Mouse (Mus musculus) lung, postnatal 10 days (tissue): ENCODE data around the gene Arid3b.

Source experiments
- DNase-seq: peaks from one replicate; pipeline ENCODE4 v3.0.0; 2021

The Arid3b gene

DNA sequence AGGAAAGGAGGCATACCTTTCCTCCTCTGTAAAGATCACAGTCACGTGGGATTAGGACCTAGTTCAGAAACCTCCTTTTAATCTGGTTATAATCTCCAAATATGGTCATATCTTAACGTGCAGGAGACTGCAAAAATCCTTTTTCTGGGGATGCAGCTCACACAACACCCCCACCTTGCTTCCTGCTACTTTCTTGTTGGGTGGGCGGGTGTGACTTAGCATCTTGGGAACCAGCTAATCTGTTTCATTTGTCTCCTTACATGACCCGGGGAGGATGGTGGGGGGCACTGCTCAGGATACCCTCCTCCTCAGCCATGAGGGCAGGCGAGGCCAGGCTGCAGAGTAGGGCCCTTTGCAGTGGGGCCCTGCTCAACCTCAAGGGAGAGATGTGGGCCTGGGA, 61.6 kb downstream of the Arid3b start:
- DNase-seq, result no peak

DNA sequence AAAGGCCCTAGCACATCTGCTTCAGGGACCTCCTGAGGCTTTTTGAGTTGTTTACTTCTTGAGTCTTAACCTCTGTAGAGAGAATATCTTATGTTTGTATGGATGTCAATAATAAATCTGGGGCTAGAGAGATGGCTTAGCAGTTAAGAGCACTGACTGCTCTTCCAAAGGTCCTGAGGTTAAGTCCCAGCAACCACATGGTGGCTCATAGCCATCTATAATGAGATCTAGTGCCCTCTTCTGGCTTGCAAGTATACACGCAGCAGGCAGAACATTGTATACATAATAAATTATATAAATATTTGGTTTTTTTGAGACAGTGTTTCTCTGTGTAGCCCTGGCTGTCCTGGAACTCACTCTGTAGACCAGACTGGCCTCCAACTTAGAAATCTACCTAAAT, 62.4 kb downstream of the Arid3b start:
- DNase-seq, result peak; percentile 31

DNA sequence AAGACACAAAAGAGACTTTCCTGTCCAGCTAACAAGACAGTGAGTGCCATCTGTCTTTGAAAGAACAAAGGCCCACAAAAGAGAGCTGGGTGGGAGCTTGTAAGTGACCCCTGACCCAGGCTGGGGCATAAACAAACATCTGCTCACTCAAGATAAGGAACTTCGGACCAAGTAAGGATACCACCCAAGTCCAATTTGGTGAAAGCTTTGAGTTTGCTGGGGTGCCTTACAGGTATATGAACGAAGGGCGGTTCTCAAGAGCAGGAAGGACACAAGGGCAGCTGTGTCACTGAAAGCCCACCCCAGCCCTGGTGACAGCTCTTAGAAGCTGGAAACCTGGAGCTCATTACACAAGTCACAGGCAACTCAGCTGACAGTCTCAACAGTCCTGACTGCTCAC, 62.8 kb downstream of the Arid3b start:
- DNase-seq, result no peak

DNA sequence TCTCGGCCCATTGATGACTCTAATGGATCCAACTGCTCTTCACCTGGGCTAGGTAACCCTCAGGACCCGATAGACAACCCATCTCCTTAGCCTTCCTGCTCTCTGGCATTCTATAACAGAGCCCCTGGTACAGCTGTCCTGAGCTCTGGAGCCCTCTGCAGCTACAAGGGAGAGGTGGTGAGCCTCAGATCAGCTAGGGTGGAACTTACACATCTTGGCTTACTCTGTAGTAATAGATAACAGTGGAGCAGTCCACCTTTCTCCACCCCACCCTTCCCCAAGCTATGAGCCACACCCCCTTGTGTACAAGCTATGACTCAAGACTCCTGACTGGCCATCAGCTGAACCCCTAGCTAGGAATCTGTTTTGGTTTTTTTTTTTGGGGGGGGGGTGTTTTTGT, 65.8 kb downstream of the Arid3b start:
- DNase-seq, result no peak

DNA sequence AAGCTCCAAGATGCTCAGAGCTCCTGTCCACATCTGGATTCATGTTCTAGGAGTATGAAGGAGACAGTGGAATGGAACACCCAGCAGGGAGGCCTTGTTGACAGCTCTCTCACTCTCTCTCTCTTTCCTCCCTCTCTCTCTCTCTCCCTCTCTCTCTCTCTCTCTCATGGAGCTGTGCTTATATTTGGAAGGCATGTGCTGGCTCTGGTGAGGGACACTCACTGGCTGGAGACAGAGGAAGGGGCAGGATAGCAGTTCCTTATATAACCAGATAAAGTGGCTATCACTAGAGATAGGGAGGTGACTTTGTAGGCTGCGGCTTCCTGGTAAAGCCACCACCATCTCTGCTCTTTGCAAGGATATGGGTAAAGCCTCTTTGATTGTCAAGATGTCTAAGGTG, 66.4 kb downstream of the Arid3b start:
- no peak for DNase-seq

DNA sequence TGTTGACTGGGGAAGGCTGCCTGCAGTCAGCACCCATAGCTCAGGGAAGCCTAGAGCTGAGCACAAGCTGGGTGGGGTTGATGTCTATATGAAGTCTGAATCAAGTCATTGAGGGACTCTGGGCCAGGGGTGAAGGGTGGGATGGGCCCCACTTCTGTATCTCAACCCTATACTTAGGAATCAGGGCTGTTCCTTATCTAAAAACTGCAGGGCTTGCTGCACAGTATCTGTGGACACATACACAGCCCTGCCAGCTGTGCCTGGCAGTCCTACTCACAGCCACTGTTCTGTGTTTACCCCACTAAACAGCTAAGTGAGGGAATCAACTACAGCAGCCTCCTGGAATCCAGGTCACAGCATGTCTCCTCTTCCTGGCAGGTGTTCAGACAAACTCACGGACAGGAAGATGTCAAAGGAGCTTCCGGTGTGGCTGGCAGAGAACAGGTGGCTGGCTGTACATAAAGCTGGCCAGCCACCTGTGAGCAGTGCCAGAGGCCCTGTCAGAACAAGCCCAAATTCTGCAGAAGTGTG, 67.0 kb downstream of the Arid3b start:
- DNase-seq, result no peak

DNA sequence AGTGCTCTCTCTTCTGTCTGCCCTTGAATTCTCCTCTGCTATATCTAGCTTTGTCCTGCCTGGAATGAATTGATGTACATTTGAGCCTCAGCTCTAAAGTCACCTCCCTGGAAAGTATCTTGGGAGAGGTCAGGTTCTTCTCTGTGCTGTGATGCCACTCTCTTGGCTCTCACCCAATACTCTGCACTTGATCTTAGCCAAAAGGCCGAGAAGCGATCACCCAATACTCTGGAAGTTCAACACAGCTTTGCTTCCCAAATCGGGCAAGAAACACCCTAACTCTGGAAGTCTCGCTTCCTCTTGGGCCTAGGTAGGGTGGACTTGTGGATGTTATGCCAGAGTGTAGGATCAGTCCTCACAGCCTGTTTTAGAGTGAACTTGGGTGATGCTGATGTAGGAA, 69.4 kb downstream of the Arid3b start:
- DNase-seq, result no peak

DNA sequence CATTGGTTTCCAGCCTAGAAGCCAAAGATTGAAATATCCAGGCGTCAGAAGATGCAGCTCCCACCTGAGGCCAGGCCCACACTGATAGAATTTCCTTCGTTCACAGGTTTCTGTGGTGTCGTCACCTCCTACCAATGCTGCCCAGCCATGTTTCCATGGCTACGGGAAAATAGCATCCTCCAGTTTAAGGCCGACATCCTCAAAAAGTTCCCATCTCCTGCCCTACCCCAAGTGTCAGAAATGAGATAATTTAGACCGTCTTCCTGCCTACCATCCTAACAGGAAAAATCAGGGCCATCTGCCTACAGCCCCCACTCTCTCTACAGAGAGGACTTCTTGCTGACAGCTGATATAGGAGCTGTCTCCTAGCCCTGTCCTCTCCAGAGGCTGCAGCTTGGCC, 70.2 kb downstream of the Arid3b start:
- DNase-seq, result no peak

DNA sequence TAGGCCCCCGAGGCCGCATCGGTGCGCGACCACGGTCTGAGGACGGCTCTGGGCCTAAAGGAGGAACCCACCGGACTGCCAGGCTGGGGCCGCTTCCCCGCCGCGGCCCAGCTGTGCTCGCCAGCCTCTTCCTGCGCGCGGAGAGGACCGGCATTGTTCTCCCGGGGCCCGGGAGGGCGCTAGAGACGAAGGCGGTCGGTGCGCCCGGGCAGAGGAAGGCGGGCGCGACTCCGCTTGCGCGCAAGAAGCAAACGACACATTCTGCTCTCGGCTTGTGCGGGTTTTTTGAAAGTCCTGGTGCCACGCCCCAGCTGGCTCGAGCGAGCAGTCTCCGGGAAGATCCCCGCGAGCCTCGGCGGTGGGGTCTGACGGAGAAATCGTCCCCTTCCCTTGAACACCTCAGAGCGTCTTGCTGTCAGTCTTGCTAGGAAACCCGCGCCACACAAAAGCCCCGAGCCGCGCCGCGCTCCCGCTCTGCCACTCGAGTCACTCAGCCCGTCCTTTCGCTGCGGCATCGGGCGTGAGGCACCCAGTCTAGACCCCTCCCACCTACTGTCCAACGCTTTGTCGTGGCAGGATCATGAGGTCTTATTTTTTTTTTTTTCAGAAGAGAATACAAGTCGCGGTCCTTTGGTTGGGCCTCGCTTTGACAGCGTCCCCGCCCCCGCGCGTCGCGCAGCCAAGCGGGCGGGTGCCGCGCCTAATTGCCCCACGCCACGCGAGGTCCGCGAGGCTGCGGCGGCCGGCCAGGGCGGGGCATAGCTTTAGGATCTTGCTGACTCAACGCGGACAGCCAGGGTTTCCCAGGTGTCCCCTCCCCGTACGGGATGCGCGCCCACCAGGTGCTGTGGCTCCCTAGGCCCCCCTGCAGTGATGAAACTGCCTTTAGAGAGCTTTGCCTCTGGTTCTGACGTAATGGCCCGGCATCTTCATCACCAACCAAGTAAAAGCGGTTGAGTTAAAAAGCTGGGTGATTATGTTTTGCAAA, 70.9 kb downstream of the Arid3b start, which contains the start of gene Clk3:
Gene Clk3 (minus strand): TSS at position 497 of the 988 bp plus-strand sequence.
- DNase-seq, result peak; percentile 84

DNA sequence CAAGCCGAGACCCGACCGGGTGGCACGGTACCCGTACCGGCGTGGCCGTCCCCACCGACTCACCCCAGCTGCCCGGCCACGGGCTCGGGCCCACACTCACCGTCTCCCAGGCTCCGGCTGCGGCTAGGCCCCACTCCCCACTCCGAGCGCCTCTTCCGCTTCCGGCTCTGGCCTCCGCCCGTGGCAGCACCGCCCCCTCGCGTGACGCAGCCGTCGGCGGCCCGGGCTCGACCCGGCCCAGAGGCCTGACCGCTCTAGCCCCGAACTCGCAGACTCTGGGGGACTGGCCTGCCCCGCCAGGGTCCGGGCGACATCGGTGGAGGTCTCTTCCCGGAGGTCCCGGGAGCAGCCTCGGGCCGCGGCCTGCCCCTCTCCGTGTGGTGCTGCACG, 71.6 kb downstream of the Arid3b start:
- peak; percentile 97 for DNase-seq

DNA sequence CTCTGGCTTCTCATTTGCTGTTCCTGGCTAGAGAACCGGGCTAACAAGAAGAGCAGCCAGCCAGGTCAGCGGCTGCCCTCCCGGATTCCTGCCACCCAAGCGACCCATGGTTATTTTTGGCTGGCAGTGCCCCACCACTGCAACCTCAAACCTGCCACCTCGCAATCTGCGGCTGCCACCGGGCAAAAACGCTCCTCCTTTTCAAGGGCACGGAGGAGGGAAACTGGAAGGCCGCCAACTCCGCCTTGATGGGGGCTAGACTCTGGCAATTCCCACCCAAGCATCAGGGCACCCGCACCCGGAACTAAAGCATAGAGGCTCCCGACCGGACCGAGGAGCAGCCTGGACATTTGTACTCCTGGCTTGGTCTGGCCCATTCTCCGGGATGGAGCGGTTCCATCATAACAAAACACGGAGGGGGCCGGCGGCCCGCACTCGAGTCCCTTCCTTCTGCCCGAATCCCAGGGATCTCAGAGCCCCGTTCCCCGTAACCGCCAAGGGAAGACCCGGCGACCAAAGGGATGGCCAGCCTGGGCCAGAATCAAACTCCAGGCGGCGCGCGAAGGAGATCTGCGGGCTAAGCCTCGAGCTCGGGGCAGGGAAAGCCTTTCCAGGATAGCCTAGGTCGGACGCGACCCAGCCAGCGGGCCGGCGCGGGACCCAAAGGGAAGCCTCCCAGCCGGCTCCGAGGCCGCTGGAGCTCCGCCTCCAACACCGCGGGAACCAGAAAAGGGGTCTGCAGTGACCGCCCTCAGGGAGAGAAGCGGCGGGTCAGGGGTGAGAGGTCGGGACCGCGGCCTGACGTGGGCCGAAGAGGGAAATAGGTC, 72.2 kb downstream of the Arid3b start:
- peak; percentile 81 for DNase-seq

DNA sequence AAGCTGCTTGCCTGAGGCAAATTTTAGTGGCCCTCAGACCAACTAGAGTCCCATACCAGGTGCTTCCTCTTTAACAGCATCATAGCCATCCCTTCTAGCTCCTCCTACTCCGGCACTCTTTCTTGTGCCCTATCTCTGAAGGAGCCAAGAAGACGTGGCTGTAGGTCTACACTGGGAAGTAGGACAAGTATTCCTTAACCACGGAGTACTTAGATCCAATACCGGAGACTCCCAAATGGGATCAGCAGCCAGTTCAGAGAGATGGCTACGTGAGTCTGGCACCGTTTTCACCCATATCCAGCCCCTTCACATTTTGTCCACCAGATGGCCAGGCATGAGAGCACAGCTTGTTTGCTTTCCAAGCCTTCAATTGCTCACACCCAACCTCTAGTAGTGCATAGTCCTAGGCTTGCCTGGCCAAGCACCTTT, 74.0 kb downstream of the Arid3b start:
- peak; percentile 83 for DNase-seq

DNA sequence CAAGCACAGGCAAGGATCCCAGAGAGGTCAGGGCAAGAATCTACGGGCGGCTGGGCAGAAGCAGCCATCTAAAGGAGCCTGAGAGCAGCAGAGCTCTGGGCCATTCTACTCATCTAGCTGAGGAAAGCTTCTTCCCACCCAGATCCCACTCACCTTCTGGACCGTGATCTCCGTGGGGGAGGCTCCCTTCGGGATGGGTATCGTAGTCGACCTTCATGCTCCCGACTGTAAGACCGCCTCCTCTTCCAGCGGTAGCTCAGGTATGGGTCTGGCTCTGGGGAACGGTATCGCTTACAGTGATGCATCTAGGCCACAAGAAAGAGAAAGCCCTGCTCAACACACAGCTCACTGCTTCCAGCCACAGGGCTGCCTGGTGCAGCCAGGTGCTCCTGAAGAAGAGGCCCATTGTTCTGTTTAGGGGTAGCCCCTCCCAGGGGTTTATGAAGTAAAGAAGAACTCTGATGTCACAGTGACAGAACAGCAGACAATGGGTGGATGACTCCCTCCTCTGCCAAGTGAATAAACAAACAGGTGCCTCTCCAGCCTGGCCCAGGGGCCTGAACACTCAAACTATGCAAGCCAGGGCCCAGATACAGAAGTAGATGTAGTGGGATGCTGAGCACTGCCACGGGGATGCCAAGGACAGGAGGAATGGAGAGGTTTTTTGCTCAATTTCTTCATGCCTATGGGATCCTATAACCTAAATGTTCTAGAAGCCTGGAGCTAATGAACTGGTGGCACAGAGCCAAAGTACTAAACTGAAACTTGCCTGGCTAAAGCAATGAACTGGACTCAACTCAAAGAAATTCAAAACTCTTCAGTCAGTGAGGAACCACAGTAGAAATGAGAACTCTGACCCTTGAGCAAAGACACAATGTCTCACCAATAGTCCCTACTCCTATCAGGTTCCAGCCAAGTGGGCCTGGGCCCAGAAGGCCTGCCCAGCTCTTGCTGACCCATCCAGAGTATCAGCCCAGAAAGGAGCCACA, 74.7 kb downstream of the Arid3b start:
- no peak for DNase-seq

DNA sequence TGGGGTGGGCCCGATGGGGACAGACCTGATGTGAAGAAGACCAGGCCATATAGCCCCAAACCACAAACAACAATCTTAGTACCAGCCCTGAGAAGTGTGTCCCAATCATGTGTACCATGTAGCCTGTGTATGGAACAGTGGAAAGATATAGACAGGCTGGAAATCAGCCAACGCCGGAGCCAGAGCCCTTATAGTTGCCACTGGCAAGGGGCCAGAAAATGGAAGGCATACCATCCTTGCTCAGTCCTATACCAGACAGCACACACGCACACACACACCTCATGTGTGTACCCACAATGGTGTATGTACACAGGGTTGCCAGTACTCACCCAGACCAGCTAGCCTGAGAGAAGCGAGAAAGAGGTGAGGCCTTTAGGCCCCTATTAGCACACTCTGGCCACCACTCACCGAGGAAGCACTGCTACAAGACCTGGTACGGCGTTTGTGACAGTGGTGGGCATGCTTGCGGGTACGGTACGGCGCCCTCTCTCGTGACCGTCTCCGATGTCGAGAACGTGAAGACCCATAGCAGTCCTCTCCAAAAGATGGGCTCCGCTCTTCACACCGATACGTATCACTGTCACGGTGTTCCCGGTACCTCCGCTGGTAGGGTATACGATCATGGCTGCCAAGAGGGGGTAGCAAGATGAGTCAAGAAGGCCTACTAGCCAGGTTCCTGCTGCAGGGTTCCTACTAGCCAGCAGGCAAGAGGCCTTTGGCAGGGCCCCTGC, 76.0 kb downstream of the Arid3b start:
- no peak for DNase-seq

DNA sequence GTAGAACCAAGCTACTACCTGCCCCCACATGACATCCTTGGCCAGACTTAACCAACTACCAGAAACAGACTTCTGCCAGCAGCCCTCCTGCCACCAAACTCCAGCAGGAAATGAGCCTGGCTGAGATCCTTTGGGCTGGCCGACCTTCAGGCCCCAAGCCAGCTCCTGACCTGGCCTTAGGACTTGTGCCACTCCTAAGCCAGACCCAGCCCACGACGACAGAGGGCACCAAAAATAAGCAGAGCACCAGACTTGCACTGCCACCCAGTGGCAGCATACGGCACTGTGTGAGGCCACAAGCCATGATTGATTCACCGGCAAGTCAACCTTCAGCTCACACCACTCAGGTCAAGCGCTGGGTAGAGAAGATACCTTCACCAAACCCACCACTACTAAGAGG, 77.3 kb downstream of the Arid3b start:
- DNase-seq, result peak; percentile 85

DNA sequence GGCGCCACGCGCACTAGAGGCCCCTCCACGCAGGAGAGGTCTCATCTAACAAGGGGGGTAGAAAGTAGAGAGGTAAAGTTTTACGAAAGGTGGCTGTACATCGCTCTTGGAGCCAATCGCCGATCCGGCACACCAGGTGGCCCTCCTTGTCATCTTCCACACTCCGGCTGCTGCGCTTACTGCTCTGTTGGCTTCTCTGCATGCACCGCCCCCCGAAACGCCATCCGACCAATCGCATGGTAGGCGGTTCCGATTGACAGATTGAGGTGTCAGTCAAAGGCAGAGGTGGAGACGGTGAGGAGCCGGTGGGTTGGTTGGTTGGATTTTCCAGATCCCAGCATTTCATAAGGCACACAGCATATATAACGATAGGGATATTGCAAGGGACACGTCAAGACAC, 78.1 kb downstream of the Arid3b start:
- DNase-seq, result no peak

DNA sequence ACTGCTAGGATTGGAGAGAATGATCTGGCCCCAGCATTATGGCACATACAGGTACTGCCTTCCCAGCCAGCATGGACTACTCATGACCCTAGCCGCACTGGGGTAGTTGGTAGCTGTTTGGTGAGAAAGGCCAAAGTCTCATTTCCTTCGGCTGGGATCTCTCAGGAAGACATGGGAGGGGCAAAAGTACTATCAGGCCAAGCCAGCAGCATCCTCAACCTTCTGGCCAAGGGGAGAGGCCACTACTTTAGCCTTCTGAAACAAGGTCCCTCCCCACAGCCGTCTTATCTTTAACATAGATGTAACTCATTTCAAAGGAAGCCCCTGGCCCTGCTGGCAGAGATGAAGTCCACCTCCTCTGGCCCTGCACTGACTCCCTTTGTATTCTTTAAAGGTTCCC, 79.0 kb downstream of the Arid3b start:
- DNase-seq, result peak; percentile 28

DNA sequence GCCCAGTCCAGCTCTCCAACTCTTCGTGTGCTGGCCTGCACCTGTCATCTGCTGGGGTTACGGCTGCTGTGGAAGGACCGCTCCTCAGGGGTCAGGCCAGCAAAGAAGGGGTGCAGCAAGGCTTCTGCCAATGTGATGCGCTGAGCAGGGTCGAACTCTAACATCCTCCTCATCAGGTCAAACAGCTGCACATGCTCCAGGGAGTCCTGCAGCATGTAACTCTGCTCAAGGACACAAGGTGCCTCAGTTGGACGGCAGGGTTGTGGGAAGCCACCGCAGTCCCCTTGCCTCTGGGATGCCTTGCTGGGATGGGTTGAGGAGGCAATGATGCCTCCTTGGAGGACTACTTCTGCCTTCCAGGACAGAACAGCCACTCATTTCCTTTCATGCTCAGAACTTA, 85.7 kb downstream of the Arid3b start:
- DNase-seq, result no peak

DNA sequence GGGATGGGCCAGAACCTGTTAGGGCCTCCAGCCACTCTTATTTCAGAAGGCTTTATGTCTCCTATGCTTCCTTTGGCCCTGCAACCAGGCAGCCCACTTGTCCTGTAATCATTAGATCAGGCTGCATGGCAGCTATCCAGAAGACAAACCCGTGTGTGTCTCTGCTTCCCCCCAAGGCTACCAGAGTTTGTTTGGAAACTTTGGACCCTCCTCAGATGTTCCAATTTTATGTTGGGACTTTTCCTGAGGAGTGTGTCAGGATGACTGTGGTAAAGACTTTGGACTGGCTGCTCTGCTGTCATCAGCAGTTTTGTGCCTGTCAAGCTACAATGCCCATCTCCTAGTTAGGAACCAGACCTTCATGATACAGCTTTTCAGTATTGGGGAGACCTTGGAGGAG, 87.8 kb downstream of the Arid3b start:
- no peak for DNase-seq

DNA sequence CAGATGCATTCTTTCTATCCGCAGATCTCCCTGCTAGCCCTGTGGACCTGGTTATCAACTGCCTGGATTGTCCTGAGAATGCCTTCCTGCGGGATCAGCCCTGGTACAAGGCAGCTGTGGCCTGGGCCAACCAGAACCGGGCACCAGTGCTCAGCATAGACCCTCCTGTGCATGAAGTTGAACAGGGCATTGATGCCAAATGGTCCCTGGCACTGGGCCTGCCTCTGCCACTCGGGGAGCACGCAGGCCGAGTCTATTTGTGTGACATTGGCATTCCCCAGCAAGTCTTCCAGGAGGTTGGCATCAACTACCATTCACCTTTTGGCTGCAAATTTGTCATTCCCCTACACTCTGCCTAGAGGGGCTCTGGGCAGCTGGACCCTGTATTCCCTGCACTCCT, 88.5 kb downstream of the Arid3b start:
- DNase-seq, result no peak

DNA sequence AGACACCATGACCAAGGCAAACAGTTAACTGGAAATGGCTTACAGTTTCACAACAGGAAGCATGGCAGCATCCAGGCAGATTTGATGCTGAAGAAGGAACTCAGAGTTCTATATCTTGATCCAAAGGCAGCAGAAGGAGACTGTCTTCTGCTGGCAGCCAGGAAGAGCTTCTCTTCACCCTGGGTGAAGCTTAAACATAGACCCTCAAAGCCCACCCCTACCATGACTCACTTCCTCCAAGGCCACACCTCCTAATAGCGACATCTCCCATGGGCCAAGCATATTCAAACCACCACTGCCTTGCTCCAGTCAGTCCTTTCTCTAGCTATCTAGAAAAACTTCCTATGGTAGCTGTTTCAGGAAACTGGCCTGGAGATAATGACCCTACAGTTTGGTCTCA, 89.5 kb downstream of the Arid3b start:
- no peak for DNase-seq
